Comparison of ENCODE assay signal across 16 mouse cellular contexts in the genomic region with DNA sequence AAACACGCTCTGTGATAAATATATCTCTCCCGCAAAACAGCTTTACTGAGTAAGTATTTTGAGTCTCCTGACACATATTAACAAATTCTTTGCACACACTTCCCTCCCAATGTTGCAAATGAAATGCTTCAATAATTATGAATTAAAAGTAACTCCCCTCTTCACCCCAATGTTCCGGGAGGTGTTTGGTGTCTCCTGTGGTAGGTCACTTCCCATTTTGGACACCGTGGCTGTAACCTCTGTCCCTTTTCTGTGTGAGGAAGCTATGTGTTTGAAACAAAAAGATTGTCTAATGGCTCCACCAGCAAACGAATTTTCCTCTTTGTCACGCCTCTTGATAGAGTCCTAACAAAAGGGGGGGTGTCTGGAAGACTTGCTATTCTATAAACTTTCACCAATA.
A peak's percentile ranks its signal among the peaks of the same experiment; 100 is the strongest.
DNase-seq lines count a peak whose midpoint lies in the region; ATAC-seq and TF ChIP-seq lines count a peak whose summit lies in the region.
"Had no signal": no experiment of that assay in that cellular context is flagged by ENCODE, and none has a peak within 500 bp of the region (broad histone marks: within the 10 kb centered on the region; RNA-seq: fewer than 3 reads in every experiment).

No protein-coding gene starts in this region.

- DNase-seq in lung, postnatal 0 days (ENCODE audit: low spot score): peak; percentile 7
- DNase-seq in lung, postnatal 14 days: no peak
- DNase-seq in frontal cortex, postnatal 25 days (ENCODE audit: low spot score in 2 of 2): no peak
- no peak for DNase-seq in liver, postnatal 0 days
- DNase-seq: adrenal gland, postnatal 25 days; cerebellum, adult 18-20 months; cerebellum, adult 9-11 months; forebrain, postnatal 0 days; heart, postnatal 10 days had no signal

- no peak overlapping the region for H3K4me2 ChIP-seq in lung, postnatal 0 days (replicated peaks; ENCODE audit: low read depth, low read length)
- peak overlapping the region; percentile 35; the same call in 1 of the 2 replicates for H3K4me2 ChIP-seq in intestine, embryonic 15.5 days (replicated peaks)
- no peak overlapping the region for H3K4me2 ChIP-seq in liver, postnatal 0 days (ENCODE audit: low read depth, low read length)
- H3K4me2 ChIP-seq in kidney, embryonic 14.5 days (replicated peaks; ENCODE audit: low read depth, low read length): no peak overlapping the region
- H3K4me2 ChIP-seq: embryonic facial prominence, embryonic 12.5 days; forebrain, embryonic 13.5 days; hindbrain, embryonic 13.5 days had no signal

- peaks cover 8% of the 10 kb centered on the region; the same call in 1 of the 2 replicates for H3K4me1 ChIP-seq in lung, postnatal 0 days (ENCODE audit: insufficient read depth, low read depth, low read length)
- H3K4me1 ChIP-seq in intestine, embryonic 15.5 days (replicated peaks): peaks cover 19% of the 10 kb centered on the region
- peaks cover 4% of the 10 kb centered on the region for H3K4me1 ChIP-seq in liver, postnatal 0 days (ENCODE audit: insufficient read depth)
- H3K4me1 ChIP-seq in kidney, embryonic 14.5 days (ENCODE audit: control insufficient read depth, insufficient read depth, low read length): peaks cover 6% of the 10 kb centered on the region; the same call in 1 of the 2 replicates
- H3K4me1 ChIP-seq: hindbrain, embryonic 13.5 days had no signal

- no peak for TF ChIP-seq EP300 in lung, postnatal 0 days (IDR thresholded peaks at IDR 0.05)
- no peak for TF ChIP-seq EP300 in liver, postnatal 0 days (IDR thresholded peaks at IDR 0.05; ENCODE audit: low read depth)

- no peak for TF ChIP-seq CTCF in lung, postnatal 0 days (IDR thresholded peaks at IDR 0.05)
- TF ChIP-seq CTCF in liver, postnatal 0 days (IDR thresholded peaks at IDR 0.05; ENCODE audit: low read depth): no peak

- H3K4me3 ChIP-seq in lung, postnatal 0 days (ENCODE audit: low read depth, low read length): no peak overlapping the region
- H3K4me3 ChIP-seq in intestine, embryonic 15.5 days (replicated peaks): no peak overlapping the region
- H3K4me3 ChIP-seq in liver, postnatal 0 days (ENCODE audit: low read depth, low read length): no peak overlapping the region
- H3K4me3 ChIP-seq in kidney, embryonic 14.5 days (ENCODE audit: low read length): no peak overlapping the region
- H3K4me3 ChIP-seq: embryonic facial prominence, embryonic 12.5 days; forebrain, embryonic 13.5 days; hindbrain, embryonic 13.5 days had no signal

- 84% methylated on average over 6 of the region's 6 CpGs for WGBS in lung, postnatal 0 days
- WGBS in intestine, embryonic 15.5 days: 81% methylated on average over 6 of the region's 6 CpGs
- 57% methylated on average over 6 of the region's 6 CpGs for WGBS in liver, postnatal 0 days (ENCODE audit: insufficient replicate concordance)
- WGBS in kidney, embryonic 14.5 days: 82% methylated on average over 6 of the region's 6 CpGs

- H3K27me3 ChIP-seq in lung, postnatal 0 days (replicated peaks; ENCODE audit: insufficient read depth, low read length): no peaks in the 10 kb centered on the region
- no peaks in the 10 kb centered on the region for H3K27me3 ChIP-seq in intestine, embryonic 15.5 days (replicated peaks)
- no peaks in the 10 kb centered on the region for H3K27me3 ChIP-seq in liver, postnatal 0 days (ENCODE audit: insufficient read depth, low read length)
- H3K27me3 ChIP-seq in kidney, embryonic 14.5 days (ENCODE audit: control insufficient read depth, insufficient read depth, low read length): no peaks in the 10 kb centered on the region
- H3K27me3 ChIP-seq: embryonic facial prominence, embryonic 12.5 days; forebrain, embryonic 13.5 days had no signal

- no peak for ATAC-seq in lung, postnatal 0 days
- ATAC-seq in intestine, embryonic 15.5 days: no peak
- peak; percentile 52 for ATAC-seq in megakaryocyte, adult 5-6 weeks (ENCODE audit: poor library complexity, severe bottlenecking)
- ATAC-seq in liver, postnatal 0 days: no peak
- no peak for ATAC-seq in kidney, embryonic 14.5 days (ENCODE audit: low FRiP score, low TSS enrichment)
- ATAC-seq: forebrain, embryonic 13.5 days; forebrain, postnatal 0 days; hindbrain, postnatal 0 days had no signal

- no peak overlapping the region for H3K27ac ChIP-seq in lung, postnatal 0 days (ENCODE audit: low read length)
- no peak overlapping the region for H3K27ac ChIP-seq in intestine, embryonic 15.5 days
- no peak overlapping the region for H3K27ac ChIP-seq in liver, postnatal 0 days (ENCODE audit: low read depth)
- no peak overlapping the region for H3K27ac ChIP-seq in kidney, embryonic 14.5 days (ENCODE audit: low read depth, low read length)
- H3K27ac ChIP-seq: embryonic facial prominence, embryonic 12.5 days; forebrain, embryonic 13.5 days; hindbrain, embryonic 13.5 days; hindbrain, postnatal 0 days had no signal

- no peak overlapping the region for H3K9ac ChIP-seq in lung, postnatal 0 days (replicated peaks; ENCODE audit: low read depth)
- H3K9ac ChIP-seq in intestine, embryonic 15.5 days: no peak overlapping the region
- H3K9ac ChIP-seq in liver, postnatal 0 days (replicated peaks): no peak overlapping the region
- H3K9ac ChIP-seq in kidney, embryonic 14.5 days (ENCODE audit: low read depth, low read length): no peak overlapping the region
- H3K9ac ChIP-seq: embryonic facial prominence, embryonic 12.5 days; forebrain, embryonic 13.5 days; forebrain, postnatal 0 days; hindbrain, embryonic 13.5 days had no signal

- no peaks in the 10 kb centered on the region for H3K9me3 ChIP-seq in lung, postnatal 0 days (ENCODE audit: low read length)
- H3K9me3 ChIP-seq in intestine, embryonic 15.5 days: no peaks in the 10 kb centered on the region
- H3K9me3 ChIP-seq in liver, postnatal 0 days (ENCODE audit: low read length): no peaks in the 10 kb centered on the region
- no peaks in the 10 kb centered on the region for H3K9me3 ChIP-seq in kidney, embryonic 14.5 days (ENCODE audit: control insufficient read depth, low read length)
- H3K9me3 ChIP-seq: embryonic facial prominence, embryonic 12.5 days; forebrain, embryonic 13.5 days; hindbrain, embryonic 13.5 days had no signal

- no peaks in the 10 kb centered on the region for H3K36me3 ChIP-seq in lung, postnatal 0 days (ENCODE audit: insufficient read depth, low read length)
- no peaks in the 10 kb centered on the region for H3K36me3 ChIP-seq in intestine, embryonic 15.5 days
- no peaks in the 10 kb centered on the region for H3K36me3 ChIP-seq in liver, postnatal 0 days (replicated peaks; ENCODE audit: insufficient read depth, low read length)
- H3K36me3 ChIP-seq in kidney, embryonic 14.5 days (ENCODE audit: control insufficient read depth, insufficient read depth, low read length): no peaks in the 10 kb centered on the region
- H3K36me3 ChIP-seq: embryonic facial prominence, embryonic 12.5 days; hindbrain, embryonic 13.5 days had no signal
